Mouse (Mus musculus): ENCODE measurements around the gene Zmiz1. TPM values are rescaled to one million over a fixed set of nuclear protein-coding genes. Genes with fewer than 3 reads are reported as not detected.

Gene Zmiz1
- polyA plus RNA-seq, 1 experiment from 2014 or later, result 12.4 TPM

DNA sequence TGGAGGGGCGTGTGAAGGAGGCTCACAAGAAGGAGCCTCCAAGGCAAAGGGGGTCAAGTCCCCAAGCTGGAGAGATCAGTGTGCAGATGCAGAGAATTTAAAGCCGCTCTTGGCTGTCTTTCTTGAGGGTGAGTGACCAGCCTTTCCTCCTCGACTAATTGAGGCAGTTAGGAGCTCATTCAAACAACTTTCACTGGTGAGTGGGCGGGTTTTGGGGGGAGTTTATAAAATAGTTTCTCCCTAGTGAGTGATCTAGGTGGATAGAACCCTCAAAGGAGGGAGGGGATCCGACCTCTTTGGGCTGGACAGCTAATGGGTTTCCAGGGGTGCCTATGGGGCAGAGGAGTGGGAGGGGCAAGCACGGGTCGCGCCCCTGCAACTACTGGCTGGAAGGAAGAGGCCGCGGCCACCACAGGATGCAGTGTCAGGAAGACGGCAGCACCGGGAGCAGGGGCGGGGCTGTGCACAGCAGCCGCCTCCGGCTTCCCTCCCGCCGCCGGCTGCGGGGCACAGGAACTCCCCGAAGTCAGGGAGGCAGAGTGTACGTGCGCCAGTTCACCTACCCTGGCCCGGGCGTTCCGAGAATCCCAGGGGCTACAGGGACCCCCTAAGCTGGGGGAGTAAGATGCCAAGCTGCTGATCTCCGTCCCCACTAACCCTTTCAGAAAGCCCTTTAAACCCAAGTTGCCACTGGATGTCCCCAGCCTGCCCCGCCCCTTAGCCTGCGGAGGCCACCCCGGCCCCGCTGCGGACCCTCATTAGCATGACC, 147.6 kb downstream of the Zmiz1 start:
- peak overlapping the region; percentile 100 for H3K4me2 ChIP-seq (replicated peaks; ENCODE audit: low read depth)
- H3K36me3 ChIP-seq (ENCODE audit: control insufficient read depth, insufficient read depth), result peaks cover 5% of the 10 kb centered on the region; the same call in 1 of the 2 replicates
- 4% methylated on average over 31 of the region's 31 CpGs for WGBS
- H3K27ac ChIP-seq (ENCODE audit: low read depth, low read length), result peak overlapping the region; percentile 73
- H3K9ac ChIP-seq (ENCODE audit: low read depth, low read length), result peak overlapping the region; percentile 73
- no peaks in the 10 kb centered on the region for H3K9me3 ChIP-seq (ENCODE audit: control insufficient read depth)
- peak overlapping the region; percentile 60 for H3K4me3 ChIP-seq (ENCODE audit: low read depth, low read length)
- peaks cover 18% of the 10 kb centered on the region for H3K4me1 ChIP-seq (replicated peaks; ENCODE audit: control insufficient read depth, insufficient read depth, low read length)
- ATAC-seq, result peak; percentile 41; the same call in 1 of the 2 replicates
- no peak for TF ChIP-seq CTCF (IDR thresholded peaks at IDR 0.05; ENCODE audit: low read depth)
- no peaks in the 10 kb centered on the region for H3K27me3 ChIP-seq (replicated peaks; ENCODE audit: control insufficient read depth, insufficient read depth, low read length)

DNA sequence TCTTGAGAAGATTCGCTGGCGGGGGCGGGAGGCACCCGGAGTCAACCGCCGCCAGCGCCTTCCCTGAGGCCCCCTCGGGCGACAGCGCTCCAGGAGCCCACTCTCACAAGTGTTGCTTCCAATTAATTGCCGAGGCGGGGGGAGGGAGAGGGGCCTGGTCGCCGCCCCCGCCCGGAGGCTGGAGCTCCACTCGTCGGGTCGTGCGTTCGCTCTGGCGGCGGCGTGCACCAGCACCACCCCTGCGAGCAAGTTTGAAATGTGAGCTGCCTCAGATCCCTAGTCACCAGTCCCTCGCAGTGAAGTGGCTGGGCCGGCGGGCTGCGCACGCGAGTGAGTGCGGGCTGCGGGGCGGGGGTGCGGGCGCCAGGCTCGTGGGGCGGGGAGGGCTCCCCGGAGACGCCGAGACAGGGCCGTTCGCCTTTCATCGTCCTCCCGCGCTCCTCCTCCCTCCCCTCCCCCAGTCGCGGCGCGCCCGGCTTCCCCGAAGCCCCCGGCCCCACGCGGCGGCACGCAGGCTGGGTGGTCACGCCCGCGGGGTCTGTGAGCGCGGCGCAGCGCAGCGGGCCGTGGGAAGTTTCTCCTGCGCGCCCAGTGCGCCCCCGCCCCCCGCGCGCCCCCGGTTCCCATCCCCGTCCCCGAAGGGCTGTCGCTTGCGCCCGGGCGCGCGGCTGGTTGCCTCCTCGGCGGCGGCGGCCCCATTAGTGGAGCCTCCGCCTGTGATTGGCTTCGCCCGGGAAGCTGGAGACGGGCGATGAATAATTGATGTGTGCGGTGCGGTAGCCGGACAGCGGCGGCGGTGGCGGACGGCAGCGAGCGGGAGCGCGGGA, 148.4 kb downstream of the Zmiz1 start:
- Histone ChIP-seq H3K4me1 (replicated peaks; ENCODE audit: control insufficient read depth, insufficient read depth, low read length) (peaks cover 24% of the 10 kb centered on the region), H3K36me3 (ENCODE audit: control insufficient read depth, insufficient read depth) (peaks cover 5% of the 10 kb centered on the region; the same call in 1 of the 2 replicates), H3K4me3 (ENCODE audit: low read depth, low read length) (peak overlapping the region; percentile 60), H3K27ac (ENCODE audit: low read depth, low read length) (peak overlapping the region; percentile 73), H3K9me3 (ENCODE audit: control insufficient read depth) (no peaks in the 10 kb centered on the region), H3K4me2 (replicated peaks; ENCODE audit: low read depth) (peak overlapping the region; percentile 100), H3K27me3 (replicated peaks; ENCODE audit: control insufficient read depth, insufficient read depth, low read length) (no peaks in the 10 kb centered on the region), H3K9ac (ENCODE audit: low read depth, low read length) (peak overlapping the region; percentile 73)
- under 1% methylated on average over 73 of the region's 103 CpGs for WGBS
- peak; percentile 9; the same call in 1 of the 2 replicates for ATAC-seq
- no peak for TF ChIP-seq CTCF (IDR thresholded peaks at IDR 0.05; ENCODE audit: low read depth)

DNA sequence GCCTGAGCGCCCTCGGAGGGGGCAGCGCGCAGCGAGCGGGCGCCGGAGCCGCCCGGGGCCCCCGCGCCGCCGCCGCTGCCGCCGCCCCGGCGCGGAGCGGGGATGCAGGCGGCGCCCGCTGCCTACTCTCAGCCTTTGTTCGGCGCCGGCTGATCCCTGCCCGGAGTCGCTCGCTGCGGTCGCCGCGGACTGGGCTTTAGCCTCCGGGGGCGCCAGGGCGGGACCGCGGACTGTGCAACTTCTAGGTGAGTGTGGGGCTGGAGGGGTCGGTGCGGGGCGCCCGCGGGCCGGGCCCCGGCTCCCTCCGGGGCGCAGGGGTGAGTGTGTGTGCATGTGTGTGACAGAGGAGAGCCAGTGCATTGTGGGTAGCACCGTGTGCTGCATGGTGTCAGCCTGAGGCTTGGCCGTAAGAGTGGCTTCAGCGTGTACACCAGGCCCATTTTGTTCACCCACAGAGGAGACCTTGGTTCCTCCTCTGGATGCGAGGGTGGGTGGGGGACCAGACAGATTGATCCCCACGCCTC, 149.0 kb downstream of the Zmiz1 start:
- Histone ChIP-seq H3K4me1 (replicated peaks; ENCODE audit: control insufficient read depth, insufficient read depth, low read length) (peaks cover 24% of the 10 kb centered on the region), H3K27ac (ENCODE audit: low read depth, low read length) (peak overlapping the region; percentile 73), H3K9ac (ENCODE audit: low read depth, low read length) (peak overlapping the region; percentile 73), H3K4me3 (ENCODE audit: low read depth, low read length) (peak overlapping the region; percentile 60), H3K36me3 (ENCODE audit: control insufficient read depth, insufficient read depth) (peaks cover 5% of the 10 kb centered on the region; the same call in 1 of the 2 replicates), H3K27me3 (replicated peaks; ENCODE audit: control insufficient read depth, insufficient read depth, low read length) (no peaks in the 10 kb centered on the region), H3K9me3 (ENCODE audit: control insufficient read depth) (no peaks in the 10 kb centered on the region), H3K4me2 (replicated peaks; ENCODE audit: low read depth) (peak overlapping the region; percentile 100)
- TF ChIP-seq CTCF (IDR thresholded peaks at IDR 0.05; ENCODE audit: low read depth), result no peak; the same call in 1 of the 2 replicates
- WGBS, result 2% methylated on average over 50 of the region's 53 CpGs
- peak; percentile 39; the same call in 1 of the 2 replicates for ATAC-seq

DNA sequence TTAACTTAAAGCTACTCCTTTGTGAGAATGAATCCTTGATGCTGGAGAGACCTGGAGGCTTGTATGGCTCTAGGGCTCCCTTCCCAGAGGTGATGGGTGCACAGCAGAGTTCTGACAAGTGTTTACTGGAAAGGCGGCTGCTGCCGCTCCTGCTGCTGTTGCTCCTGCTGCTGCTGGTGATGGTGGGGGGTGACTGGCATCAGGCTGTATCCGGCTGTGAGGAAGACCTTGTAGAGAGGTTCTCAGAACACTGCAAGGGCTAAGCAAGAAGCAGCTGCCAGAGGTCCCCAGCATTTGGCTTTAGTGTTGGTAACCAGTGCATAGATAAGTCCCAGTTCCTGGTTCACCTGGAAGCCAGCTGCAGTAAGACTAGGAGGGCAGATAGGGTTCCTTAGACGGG, 149.6 kb downstream of the Zmiz1 start:
- Histone ChIP-seq H3K9ac (ENCODE audit: low read depth, low read length) (no peak overlapping the region), H3K4me3 (ENCODE audit: low read depth, low read length) (peak overlapping the region; percentile 60), H3K36me3 (ENCODE audit: control insufficient read depth, insufficient read depth) (peaks cover 5% of the 10 kb centered on the region; the same call in 1 of the 2 replicates), H3K9me3 (ENCODE audit: control insufficient read depth) (no peaks in the 10 kb centered on the region), H3K27ac (ENCODE audit: low read depth, low read length) (no peak overlapping the region; the same call in 1 of the 2 replicates), H3K4me2 (replicated peaks; ENCODE audit: low read depth) (peak overlapping the region; percentile 100), H3K4me1 (replicated peaks; ENCODE audit: control insufficient read depth, insufficient read depth, low read length) (peaks cover 24% of the 10 kb centered on the region), H3K27me3 (replicated peaks; ENCODE audit: control insufficient read depth, insufficient read depth, low read length) (no peaks in the 10 kb centered on the region)
- 64% methylated on average over 4 of the region's 4 CpGs for WGBS
- no peak for TF ChIP-seq CTCF (IDR thresholded peaks at IDR 0.05; ENCODE audit: low read depth)
- ATAC-seq, result no peak

DNA sequence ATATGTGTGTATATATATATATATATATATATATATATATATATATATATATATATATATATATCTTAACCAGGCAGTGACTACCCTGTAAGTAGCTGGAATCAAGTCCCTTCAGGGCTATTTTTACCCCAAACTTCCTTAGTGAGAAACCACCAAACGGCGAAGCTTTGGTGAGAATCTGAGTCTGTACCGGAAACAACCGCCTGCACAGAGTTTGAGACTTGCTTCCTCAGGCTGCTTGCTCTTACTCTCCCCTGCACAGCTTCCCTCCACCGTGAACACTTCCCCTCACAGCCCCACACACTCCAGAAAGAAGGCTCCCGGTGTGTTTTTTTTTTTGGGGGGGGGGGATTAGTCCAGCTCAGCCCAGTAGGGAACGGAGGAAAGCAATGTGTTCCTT, 150.4 kb downstream of the Zmiz1 start:
- Histone ChIP-seq H3K4me1 (replicated peaks; ENCODE audit: control insufficient read depth, insufficient read depth, low read length) (peaks cover 24% of the 10 kb centered on the region), H3K4me3 (ENCODE audit: low read depth, low read length) (no peak overlapping the region), H3K4me2 (replicated peaks; ENCODE audit: low read depth) (0 out of 2 replicates have a peak overlapping the region, but pooled peaks have one; percentile 1)

More for the DNA sequence above, 150.4 kb downstream of the Zmiz1 start:
- 74% methylated on average over 7 of the region's 7 CpGs for WGBS
- H3K27me3 ChIP-seq (replicated peaks; ENCODE audit: control insufficient read depth, insufficient read depth, low read length), result no peaks in the 10 kb centered on the region
- H3K9ac ChIP-seq (ENCODE audit: low read depth, low read length), result no peak overlapping the region
- H3K36me3 ChIP-seq (ENCODE audit: control insufficient read depth, insufficient read depth), result peaks cover 5% of the 10 kb centered on the region; the same call in 1 of the 2 replicates
- no peaks in the 10 kb centered on the region for H3K9me3 ChIP-seq (ENCODE audit: control insufficient read depth)
- H3K27ac ChIP-seq (ENCODE audit: low read depth, low read length), result no peak overlapping the region
- ATAC-seq, result no peak
- TF ChIP-seq CTCF (IDR thresholded peaks at IDR 0.05; ENCODE audit: low read depth), result no peak

Data from intestine, postnatal 0 days (tissue).